Mouse (Mus musculus): ENCODE measurements around the gene Gm525. TPM values are rescaled to one million over a fixed set of nuclear protein-coding genes. Genes with fewer than 3 reads are reported as not detected.
"Not testable (repeated sequence)": the region's sequence is repeated elsewhere in the genome, so short reads cannot be mapped to it uniquely, and the experiment has no call there.

Gene Gm525
- polyA plus RNA-seq, 1 experiment from 2014 or later: 0.93 TPM

- Histone ChIP-seq H3K4me3 (ENCODE audit: low read depth, low read length) (no peak overlapping the region), H3K9ac (ENCODE audit: low read depth, low read length) (no peak overlapping the region), H3K27ac (ENCODE audit: low read depth, low read length) (no peak overlapping the region), H3K9me3 (ENCODE audit: control insufficient read depth) (no peaks in the 10 kb centered on the region), H3K4me2 (replicated peaks; ENCODE audit: low read depth) (no peak overlapping the region), H3K27me3 (replicated peaks; ENCODE audit: control insufficient read depth, insufficient read depth, low read length) (no peaks in the 10 kb centered on the region), H3K36me3 (ENCODE audit: control insufficient read depth, insufficient read depth) (no peaks in the 10 kb centered on the region), H3K4me1 (replicated peaks; ENCODE audit: control insufficient read depth, insufficient read depth, low read length) (no peaks in the 10 kb centered on the region)
- TF ChIP-seq CTCF (IDR thresholded peaks at IDR 0.05; ENCODE audit: low read depth): no peak
- no peak for ATAC-seq
- 67% methylated on average over 19 of the region's 19 CpGs for WGBS
Observed at GRCm38 (mm10) chr11:89074783-89075413, 1.3 kb downstream of the Gm525 start.

- no peaks in the 10 kb centered on the region for H3K9me3 ChIP-seq (ENCODE audit: control insufficient read depth)
- H3K27ac ChIP-seq (ENCODE audit: low read depth, low read length): no peak overlapping the region
- no peaks in the 10 kb centered on the region for H3K36me3 ChIP-seq (ENCODE audit: control insufficient read depth, insufficient read depth)
- no peaks in the 10 kb centered on the region for H3K4me1 ChIP-seq (replicated peaks; ENCODE audit: control insufficient read depth, insufficient read depth, low read length)
- ATAC-seq: no peak
- no peak overlapping the region for H3K4me2 ChIP-seq (replicated peaks; ENCODE audit: low read depth)
- H3K9ac ChIP-seq (ENCODE audit: low read depth, low read length): no peak overlapping the region
- no peak overlapping the region for H3K4me3 ChIP-seq (ENCODE audit: low read depth, low read length)
- no peaks in the 10 kb centered on the region for H3K27me3 ChIP-seq (replicated peaks; ENCODE audit: control insufficient read depth, insufficient read depth, low read length)
- TF ChIP-seq CTCF (IDR thresholded peaks at IDR 0.05; ENCODE audit: low read depth): 0 out of 2 replicates have a peak, but pooled peaks have one; percentile 9
- WGBS: 53% methylated on average over 4 of the region's 4 CpGs
Observed at GRCm38 (mm10) chr11:89076370-89076821, 2.8 kb downstream of the Gm525 start.

- no peak for ATAC-seq
- Histone ChIP-seq H3K9me3 (ENCODE audit: control insufficient read depth) (no peaks in the 10 kb centered on the region), H3K9ac (ENCODE audit: low read depth, low read length) (no peak overlapping the region), H3K36me3 (ENCODE audit: control insufficient read depth, insufficient read depth) (no peaks in the 10 kb centered on the region), H3K27me3 (replicated peaks; ENCODE audit: control insufficient read depth, insufficient read depth, low read length) (no peaks in the 10 kb centered on the region), H3K4me1 (replicated peaks; ENCODE audit: control insufficient read depth, insufficient read depth, low read length) (no peaks in the 10 kb centered on the region), H3K27ac (ENCODE audit: low read depth, low read length) (no peak overlapping the region), H3K4me3 (ENCODE audit: low read depth, low read length) (no peak overlapping the region), H3K4me2 (replicated peaks; ENCODE audit: low read depth) (no peak overlapping the region)
- WGBS: 77% methylated on average over 8 of the region's 8 CpGs
- TF ChIP-seq CTCF (IDR thresholded peaks at IDR 0.05; ENCODE audit: low read depth): no peak
Observed at GRCm38 (mm10) chr11:89077601-89078000, 4.0 kb downstream of the Gm525 start.

GRCm38 (mm10) chr11:89078305-89078704 lies 4.7 kb downstream of the Gm525 start:
- Histone ChIP-seq H3K27ac (ENCODE audit: low read depth, low read length) (no peak overlapping the region), H3K9ac (ENCODE audit: low read depth, low read length) (no peak overlapping the region), H3K27me3 (replicated peaks; ENCODE audit: control insufficient read depth, insufficient read depth, low read length) (no peaks in the 10 kb centered on the region), H3K36me3 (ENCODE audit: control insufficient read depth, insufficient read depth) (no peaks in the 10 kb centered on the region), H3K4me3 (ENCODE audit: low read depth, low read length) (no peak overlapping the region), H3K4me1 (replicated peaks; ENCODE audit: control insufficient read depth, insufficient read depth, low read length) (no peaks in the 10 kb centered on the region), H3K4me2 (replicated peaks; ENCODE audit: low read depth) (no peak overlapping the region), H3K9me3 (ENCODE audit: control insufficient read depth) (no peaks in the 10 kb centered on the region)
- no peak for TF ChIP-seq CTCF (IDR thresholded peaks at IDR 0.05; ENCODE audit: low read depth)
- no peak for ATAC-seq
- WGBS: 92% methylated on average over 3 of the region's 3 CpGs

GRCm38 (mm10) chr11:89078996-89079680 lies 5.5 kb downstream of the Gm525 start:
- H3K36me3 ChIP-seq (ENCODE audit: control insufficient read depth, insufficient read depth): no peaks in the 10 kb centered on the region
- no peak overlapping the region for H3K4me2 ChIP-seq (replicated peaks; ENCODE audit: low read depth)
- H3K27ac ChIP-seq (ENCODE audit: low read depth, low read length): no peak overlapping the region
- 81% methylated on average over 16 of the region's 16 CpGs for WGBS
- no peak for ATAC-seq
- H3K9ac ChIP-seq (ENCODE audit: low read depth, low read length): no peak overlapping the region
- H3K9me3 ChIP-seq (ENCODE audit: control insufficient read depth): no peaks in the 10 kb centered on the region
- H3K27me3 ChIP-seq (replicated peaks; ENCODE audit: control insufficient read depth, insufficient read depth, low read length): no peaks in the 10 kb centered on the region
- no peaks in the 10 kb centered on the region for H3K4me1 ChIP-seq (replicated peaks; ENCODE audit: control insufficient read depth, insufficient read depth, low read length)
- no peak for TF ChIP-seq CTCF (IDR thresholded peaks at IDR 0.05; ENCODE audit: low read depth)
- no peak overlapping the region for H3K4me3 ChIP-seq (ENCODE audit: low read depth, low read length)

GRCm38 (mm10) chr11:89081906-89082305 lies 8.3 kb downstream of the Gm525 start:
- not testable (repeated sequence) for H3K9ac ChIP-seq (ENCODE audit: low read depth, low read length); H3K4me2 ChIP-seq (replicated peaks; ENCODE audit: low read depth); H3K36me3 ChIP-seq (ENCODE audit: control insufficient read depth, insufficient read depth); H3K27ac ChIP-seq (ENCODE audit: low read depth, low read length); ATAC-seq; H3K4me3 ChIP-seq (ENCODE audit: low read depth, low read length); H3K9me3 ChIP-seq (ENCODE audit: control insufficient read depth); H3K27me3 ChIP-seq (replicated peaks; ENCODE audit: control insufficient read depth, insufficient read depth, low read length); H3K4me1 ChIP-seq (replicated peaks; ENCODE audit: control insufficient read depth, insufficient read depth, low read length)
- 63% methylated on average over 5 of the region's 5 CpGs for WGBS

GRCm38 (mm10) chr11:89082691-89083090 lies 9.1 kb downstream of the Gm525 start:
- 77% methylated on average over 3 of the region's 3 CpGs for WGBS
- not testable (repeated sequence) for H3K9ac ChIP-seq (ENCODE audit: low read depth, low read length); ATAC-seq; H3K9me3 ChIP-seq (ENCODE audit: control insufficient read depth); H3K36me3 ChIP-seq (ENCODE audit: control insufficient read depth, insufficient read depth); H3K4me3 ChIP-seq (ENCODE audit: low read depth, low read length); H3K4me2 ChIP-seq (replicated peaks; ENCODE audit: low read depth); H3K4me1 ChIP-seq (replicated peaks; ENCODE audit: control insufficient read depth, insufficient read depth, low read length); H3K27ac ChIP-seq (ENCODE audit: low read depth, low read length); H3K27me3 ChIP-seq (replicated peaks; ENCODE audit: control insufficient read depth, insufficient read depth, low read length)
